Mouse (Mus musculus) heart, postnatal 10 days (tissue): ENCODE data around the gene H1f0. TPM values are rescaled to one million over a fixed set of nuclear protein-coding genes. Genes with fewer than 3 reads are reported as not detected.

Experiments used
- DNase-seq, 2 experiments: peaks; one replicate each; pipeline ENCODE4 v3.0.0; 2021
- intact Hi-C: fragments of 180-260 bp; cut with DNase I; formaldehyde crosslinking; loops from one replicate; pipeline ENCODE4 v1.15.1; 2025
- microRNA-seq, 2 experiments: library from miRNA; unstranded; fragments of <30 nt; microRNA quantifications; one replicate each; pipeline ENCODE4 v1.2.0; 2022
- total RNA-seq, 2 experiments: library from RNA; stranded (reverse); gene quantifications; 2 replicates each; pipeline ENCODE4 v1.2.3; 2021

The H1f0 gene
- total RNA-seq, 2 experiments from 2014 or later, result 208 to 227 TPM

DNA sequence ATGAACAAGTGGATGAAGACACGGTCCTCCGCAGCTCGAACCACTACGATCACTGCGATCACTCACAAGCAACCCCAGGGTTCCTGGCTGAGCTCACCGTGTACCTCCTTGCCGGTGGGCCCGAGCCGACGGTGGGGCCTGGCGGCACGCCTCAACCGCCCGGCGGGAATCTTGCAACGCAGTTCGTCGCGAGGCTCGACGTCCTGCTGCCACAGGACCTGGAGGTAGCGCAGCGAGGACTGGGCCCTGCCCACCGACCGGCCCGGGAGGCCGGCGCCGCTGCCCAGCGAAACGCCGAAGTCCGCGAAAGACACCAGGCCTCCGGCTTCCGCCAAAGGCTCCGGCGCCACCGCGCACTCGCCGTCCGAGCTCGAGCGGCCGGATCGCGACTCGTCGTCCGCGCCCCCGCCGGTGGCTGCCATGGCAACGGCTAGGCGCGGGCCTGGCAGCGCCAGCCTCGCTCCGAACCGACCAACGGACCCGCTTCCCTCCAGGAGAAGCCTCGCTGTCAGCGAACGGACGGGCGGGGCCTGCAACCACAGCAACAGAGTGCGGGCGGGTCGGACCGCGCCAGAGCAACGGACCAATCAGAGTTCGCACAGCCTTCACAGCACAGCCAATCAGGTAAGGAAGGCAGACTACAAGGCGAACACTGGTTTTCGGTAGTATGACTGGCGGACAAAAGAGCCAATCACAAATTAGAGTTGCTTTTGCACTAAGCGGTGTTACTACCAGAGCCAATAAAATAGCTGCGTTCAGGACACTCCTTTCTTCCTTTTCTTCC, 34.3 kb downstream of the H1f0 start, which contains the start of gene Ankrd54:
Gene Ankrd54, minus strand, starts transcription at position 518 of the 784 bp plus-strand sequence.
- DNase-seq, result peak; percentile 99
- intact Hi-C loops, result no loop called here

DNA sequence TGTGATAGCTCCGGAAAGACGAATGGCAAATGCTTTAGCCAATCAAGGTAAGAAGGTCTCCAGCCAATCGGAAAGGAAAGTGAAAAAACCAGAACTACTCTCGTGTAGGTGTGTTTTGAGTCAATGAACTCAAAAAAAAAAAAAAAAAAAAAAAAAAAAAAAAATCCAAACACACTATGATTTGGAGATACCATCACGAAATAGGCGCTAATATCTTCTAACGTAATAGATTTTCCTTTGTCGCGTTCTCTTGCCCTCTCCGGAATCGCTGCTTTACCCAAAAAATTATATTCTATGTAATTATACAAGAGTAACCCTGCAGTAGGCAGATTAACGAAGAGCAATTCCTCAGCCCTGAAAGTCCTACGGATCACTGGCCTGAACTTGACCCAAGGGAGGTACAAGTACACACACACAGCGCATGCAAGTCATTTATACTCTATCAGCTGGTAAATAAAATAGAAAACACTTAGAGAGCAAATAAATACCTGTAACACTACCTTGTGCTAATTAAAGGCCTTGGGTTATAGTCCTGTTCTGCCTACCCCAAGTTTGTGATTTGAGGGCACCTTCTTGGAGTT, 35.0 kb downstream of the H1f0 start:
- DNase-seq, result no peak
- intact Hi-C loops, result no loop called here

DNA sequence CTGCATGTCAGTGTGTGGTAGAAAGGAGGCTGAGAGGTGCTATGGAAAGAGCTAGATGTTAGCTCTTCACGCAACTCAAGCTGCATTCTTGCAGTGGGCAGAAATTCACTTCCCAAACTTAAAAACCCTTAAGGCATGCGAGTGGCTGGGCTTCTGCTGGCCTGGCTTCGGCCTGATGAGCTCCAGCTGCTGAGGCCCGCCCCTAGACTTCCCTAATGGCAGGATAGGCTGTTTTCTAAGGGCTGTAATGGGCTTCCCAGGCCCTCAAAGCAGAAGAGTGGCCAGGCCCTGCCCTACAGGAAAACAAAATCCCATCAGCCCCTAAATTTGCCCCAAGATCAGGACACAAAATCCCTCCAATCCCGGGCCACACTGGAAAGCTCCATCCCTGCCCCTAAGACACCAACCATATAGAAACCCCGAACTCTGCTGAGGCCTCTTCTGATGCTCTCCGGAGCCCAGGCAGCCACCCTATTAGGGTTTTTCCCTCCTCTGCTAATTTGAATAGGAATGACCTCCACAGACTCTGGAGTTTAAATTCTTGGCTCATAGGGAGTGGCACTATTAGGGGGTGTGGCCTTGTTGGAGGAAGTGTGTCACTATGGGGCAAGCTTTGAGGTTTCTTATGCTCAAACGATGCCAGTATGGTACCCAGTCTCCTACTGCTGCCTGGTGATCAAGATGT, 37.0 kb downstream of the H1f0 start:
- intact Hi-C loops, result no loop called here
- DNase-seq, result peak; percentile 42 to 53

DNA sequence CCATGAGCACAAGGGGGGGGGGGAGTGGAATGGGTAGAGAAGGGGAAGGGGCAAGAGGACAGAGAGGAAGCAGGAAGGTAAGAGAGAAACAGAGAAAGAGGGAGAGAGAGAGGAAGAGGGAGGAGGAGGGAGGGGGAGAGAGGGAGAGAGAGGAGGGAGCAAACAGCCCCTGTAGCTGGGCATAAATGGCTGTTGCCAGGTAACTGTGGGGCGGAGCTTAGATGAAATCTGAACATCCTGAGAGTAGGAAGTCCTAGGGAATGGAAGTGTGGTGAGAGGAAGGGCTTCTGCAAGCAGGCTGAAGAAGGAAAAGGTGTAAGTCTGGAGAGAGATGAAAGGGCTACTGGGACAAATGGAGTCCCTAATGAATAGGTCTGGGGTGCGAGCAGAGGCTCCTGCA, 38.0 kb downstream of the H1f0 start:
- intact Hi-C loops, result no loop called here
- DNase-seq, result no peak

DNA sequence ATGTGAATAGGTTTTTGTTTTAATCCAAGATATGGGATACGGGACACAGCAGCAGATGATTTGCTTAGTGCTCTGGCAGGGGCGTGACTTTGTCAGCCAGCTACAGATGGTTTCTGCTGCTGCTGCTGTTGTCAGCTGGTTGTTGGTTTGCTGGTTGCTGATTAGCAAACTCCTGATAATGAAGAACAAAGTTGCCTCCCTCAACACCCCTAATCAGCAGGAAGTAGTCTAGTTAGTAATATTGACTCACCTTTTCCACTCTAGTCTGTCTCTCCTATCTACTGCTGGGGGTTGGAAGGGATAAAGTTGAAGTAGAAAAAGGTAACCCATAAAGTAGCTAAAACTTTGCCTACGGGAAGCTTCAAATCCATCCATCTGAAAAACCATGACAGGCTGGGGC, 39.4 kb downstream of the H1f0 start:
- intact Hi-C loops, result no loop called here
- no peak for DNase-seq

DNA sequence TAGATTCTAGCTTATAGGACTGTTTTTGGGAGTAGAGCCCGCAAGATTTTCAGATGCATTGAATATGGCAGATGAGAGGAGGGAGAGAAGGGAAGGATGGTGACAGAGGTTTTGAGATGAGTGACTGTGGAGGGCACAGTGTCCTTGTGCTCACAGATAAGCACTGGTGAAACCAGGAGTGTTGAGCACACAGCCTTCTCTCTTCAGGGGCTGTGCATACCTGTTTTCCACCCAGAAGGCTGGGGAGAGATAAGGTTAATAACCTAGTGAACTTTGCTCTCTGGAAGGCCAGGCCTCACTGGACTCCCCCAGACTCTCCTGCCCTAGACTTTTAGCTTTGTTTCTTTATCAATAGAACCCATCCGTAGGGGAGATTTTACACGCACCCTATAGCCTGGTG, 40.2 kb downstream of the H1f0 start:
- intact Hi-C loops, result no loop called here
- DNase-seq, result no peak

DNA sequence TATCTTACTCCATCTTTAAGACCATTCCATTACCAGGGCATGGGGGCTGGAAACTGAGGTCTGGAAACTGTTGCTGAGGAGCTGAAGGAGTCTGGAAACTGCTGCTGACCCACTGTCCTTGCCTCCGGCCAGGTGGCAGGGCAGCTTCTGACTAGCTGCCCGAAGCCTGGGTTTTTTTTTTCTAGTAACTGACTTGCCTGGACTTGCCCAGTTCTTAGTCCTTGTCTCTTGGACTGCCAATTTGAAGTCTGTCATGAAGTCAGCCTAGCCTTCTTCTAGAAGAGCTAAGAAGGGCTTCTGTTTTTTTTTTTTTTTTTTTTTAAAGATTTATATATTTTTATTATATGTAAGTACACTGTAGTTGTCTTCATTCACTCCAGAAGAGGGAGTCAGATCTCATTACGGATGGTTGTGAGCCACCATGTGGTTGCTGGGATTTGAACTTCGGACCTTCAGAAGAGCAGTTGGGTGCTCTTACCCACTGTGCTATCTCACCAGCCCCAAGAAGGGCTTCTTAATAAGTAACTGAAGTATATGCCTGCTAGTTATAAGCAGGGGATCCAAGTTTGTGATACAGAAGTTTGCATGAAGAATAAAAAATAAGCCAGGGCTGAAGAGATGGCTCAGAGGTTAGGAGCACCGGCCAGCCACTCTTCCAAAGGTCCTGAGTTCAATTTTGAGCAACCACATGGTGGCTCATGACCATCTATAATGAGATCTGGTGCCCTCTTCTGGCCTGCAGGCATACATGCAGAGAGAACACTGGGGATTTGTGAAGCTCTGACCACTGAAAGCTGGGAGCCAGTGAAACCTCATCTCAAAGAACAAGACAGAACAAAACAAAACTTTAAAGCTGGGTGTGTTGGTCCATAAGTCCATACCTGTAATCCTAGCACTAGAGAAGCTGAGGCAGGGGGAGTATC, 43.1 kb downstream of the H1f0 start:
- DNase-seq, result peak; percentile 52 to 65
- intact Hi-C loops, result loop anchor here (1.0 to 5.0 kb wide), 2 partner anchors 33 to 159 kb away; partner anchors contain the start of gene Pdxp

DNA sequence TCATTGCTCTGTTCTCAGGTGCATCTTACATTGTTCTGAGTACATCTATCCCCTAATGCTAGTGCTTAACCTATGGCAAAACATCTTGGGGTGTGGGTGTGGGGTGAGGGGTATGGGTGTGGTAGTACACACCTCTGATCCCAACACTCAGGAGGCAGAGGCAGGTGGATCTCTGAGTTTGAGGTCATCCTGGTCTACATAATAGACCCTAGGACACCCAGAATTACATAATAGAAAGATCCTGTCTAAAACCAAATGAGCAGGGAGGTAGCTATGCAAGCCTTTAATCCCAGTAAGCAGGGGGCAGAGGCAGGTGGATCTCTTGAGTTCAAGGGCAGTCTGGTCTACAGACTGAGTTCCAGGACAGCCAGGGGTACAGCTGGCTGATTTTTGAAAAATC, 45.5 kb downstream of the H1f0 start:
- no peak for DNase-seq
- intact Hi-C loops, result loop anchor here (5.0 kb wide), 1 partner anchor 161 kb away; the partner anchor contains the start of gene Pdxp

DNA sequence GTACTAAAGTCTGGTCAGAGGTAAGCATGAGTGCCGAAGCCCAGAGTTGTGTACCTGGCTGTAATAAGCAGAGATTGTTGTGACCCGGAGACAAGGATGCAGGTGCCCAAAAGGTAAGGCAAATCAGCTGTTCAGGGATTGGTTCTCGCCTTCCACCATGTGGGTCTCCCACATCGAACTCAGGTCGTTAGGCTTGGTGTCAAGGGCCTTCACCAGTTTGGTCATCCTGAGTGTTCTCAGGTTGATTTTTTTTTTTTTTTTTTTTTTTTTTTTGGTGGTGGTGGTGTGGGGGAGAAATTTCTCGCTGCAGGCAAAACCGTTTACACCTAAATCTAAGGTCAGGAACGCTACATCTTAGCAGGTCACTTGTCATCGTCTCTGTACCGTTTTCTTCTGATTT, 46.2 kb downstream of the H1f0 start:
- intact Hi-C loops, result loop anchor here (5.0 kb wide), 1 partner anchor 162 kb away; the partner anchor contains the start of gene Pdxp
- no peak for DNase-seq

DNA sequence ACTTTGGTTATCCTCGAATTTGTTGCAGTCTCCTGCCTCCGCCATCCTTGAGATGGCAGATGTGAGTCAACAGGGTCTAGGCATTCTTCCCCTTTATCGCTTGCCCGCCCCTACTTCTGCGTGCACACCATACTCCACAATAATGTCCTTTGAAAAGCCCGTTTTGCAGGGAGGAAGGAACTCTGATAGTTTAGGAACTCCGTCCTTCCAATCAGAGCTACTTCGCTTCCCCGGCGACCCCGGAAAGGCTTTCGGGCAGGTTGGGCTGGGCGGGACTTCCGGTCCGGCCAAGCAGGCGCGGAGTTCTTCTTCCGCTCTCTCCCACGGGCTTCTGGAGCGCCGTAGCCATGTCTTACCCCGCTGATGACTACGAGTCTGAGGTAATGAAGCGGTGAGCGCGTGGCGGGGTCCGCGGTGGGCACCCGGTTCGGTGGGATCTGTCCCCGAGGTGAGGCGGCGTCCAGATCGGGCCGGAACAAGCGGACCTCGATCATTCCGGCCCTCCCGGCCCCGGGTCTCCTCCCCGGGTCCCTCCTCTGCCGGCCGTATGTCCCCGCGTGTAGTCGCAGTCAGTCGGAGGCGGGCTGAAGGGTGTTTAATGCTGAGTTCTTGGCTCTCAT, 46.8 kb downstream of the H1f0 start, which contains the start of gene Eif3l:
Gene Eif3l, plus strand, starts transcription at position 267 of the 620 bp plus-strand sequence.
- DNase-seq, result peak; percentile 92 to 94
- intact Hi-C loops, result loop anchor here (5.0 kb wide), 1 partner anchor 163 kb away; the partner anchor contains the start of gene Pdxp

DNA sequence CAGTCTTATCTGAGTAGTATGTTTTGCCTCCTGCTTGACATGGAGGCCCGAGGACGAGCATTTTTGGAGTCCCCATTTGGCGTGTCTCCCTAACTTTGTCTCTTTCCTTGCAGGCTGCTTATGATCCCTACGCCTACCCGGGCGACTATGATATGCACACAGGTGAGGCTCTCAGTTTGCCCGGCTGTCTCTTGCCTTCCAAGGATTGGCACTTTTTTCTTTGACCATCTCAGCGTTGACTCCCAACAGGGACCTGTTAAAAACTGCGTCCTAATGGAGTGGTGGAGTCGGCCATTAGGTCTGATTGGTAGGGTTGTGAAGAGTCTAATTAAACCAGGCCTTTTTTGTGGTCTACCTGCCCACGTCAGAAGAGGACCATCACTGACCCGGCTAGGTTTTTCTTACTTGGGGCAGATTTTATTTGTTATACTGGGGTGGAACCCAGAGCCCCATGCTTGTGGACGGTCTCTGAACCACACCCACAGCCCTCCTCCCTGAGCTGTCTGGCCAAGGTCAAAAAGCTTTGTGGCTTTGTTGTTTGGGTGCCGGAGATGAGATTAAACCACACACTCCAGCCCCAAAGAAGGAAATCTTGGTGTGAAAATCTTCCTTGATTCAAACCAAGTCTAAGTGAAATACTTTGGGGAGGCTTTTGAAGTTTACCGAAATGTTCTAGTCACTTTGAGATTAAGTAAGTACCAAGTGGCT, 47.6 kb downstream of the H1f0 start:
- intact Hi-C loops, result no loop called here
- DNase-seq, result no peak

DNA sequence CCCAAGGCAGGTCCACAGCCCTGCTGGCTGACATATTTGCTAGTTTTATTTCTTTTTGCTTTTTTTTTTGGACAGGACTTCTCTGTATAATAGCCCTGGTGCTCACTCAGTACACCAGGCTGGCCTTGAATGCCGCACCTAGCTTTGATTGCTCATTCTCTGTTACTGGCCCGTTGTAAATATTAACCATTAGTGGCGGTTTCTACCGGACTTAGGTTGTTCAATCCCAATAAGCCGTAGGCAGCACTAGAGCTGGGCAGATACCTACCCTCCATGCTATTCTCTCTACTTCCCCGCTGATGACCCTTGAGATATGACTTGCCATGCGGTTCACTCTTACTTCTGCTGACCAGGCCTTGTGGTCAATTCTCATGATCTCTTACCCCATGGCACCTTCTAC, 51.3 kb downstream of the H1f0 start:
- intact Hi-C loops, result no loop called here
- DNase-seq, result no peak

Small RNA genes lying within 50 kb of the gene (microRNA-seq; reads per million reads assigned to microRNA genes)
- 0.95 to 2.1 reads per million in 2 experiments for gene Mir6956

Other genes with a start within 250 kb of the H1f0 start
- gene Card10, start 225.4 kb upstream of the H1f0 start, total RNA-seq, result 10 to 100 TPM; 18.8 to 20.4 TPM
- gene Cdc42ep1, start 185.8 kb upstream of the H1f0 start, total RNA-seq, result 10 to 100 TPM; 63.9 to 68.5 TPM
- gene Lgals2, start 172.9 kb upstream of the H1f0 start, total RNA-seq, result under 1 TPM in 1 of 2 experiments, not detected in 1; 0.64 TPM
- gene Gga1, start 151.3 kb upstream of the H1f0 start, total RNA-seq, result 10 to 100 TPM; 40.4 to 45.2 TPM
- not detected for gene Gm49510, start 128.8 kb upstream of the H1f0 start, total RNA-seq
- gene Sh3bp1, start 128.7 kb upstream of the H1f0 start, total RNA-seq, result 1 to 10 TPM; 6.3 to 8.2 TPM
- 1 to 10 TPM; 2.8 to 3.2 TPM for gene Pdxp, start 114.5 kb upstream of the H1f0 start, total RNA-seq
- gene Lgals1, start 101.7 kb upstream of the H1f0 start, total RNA-seq, result 100 to 1,000 TPM; 372 to 385 TPM
- gene Nol12, start 93.5 kb upstream of the H1f0 start, total RNA-seq, result 10 to 100 TPM; 17.8 to 18.9 TPM
- 10 to 100 TPM; 49.2 to 58.0 TPM for gene Triobp, start 80.7 kb upstream of the H1f0 start, total RNA-seq
- gene Galr3, start 13.4 kb downstream of the H1f0 start, total RNA-seq, result not detected
- gene Ankrd54, start 34.4 kb downstream of the H1f0 start, total RNA-seq, result 10 to 100 TPM in 1 of 2 experiments, 1 to 10 TPM in 1; 9.1 to 10.7 TPM
- gene Eif3l, start 46.7 kb downstream of the H1f0 start, total RNA-seq, result 10 to 100 TPM; 94.5 to 95.7 TPM
- 10 to 100 TPM; 80.2 to 82.8 TPM for gene Micall1, start 80.4 kb downstream of the H1f0 start, total RNA-seq
- gene Polr2f, start 112.6 kb downstream of the H1f0 start, total RNA-seq, result 100 to 1,000 TPM; 118 to 130 TPM
- gene 1700088E04Rik, start 112.8 kb downstream of the H1f0 start, total RNA-seq, result 1 to 10 TPM; 1.8 to 2.3 TPM
- gene Sox10, start 136.8 kb downstream of the H1f0 start, total RNA-seq, result 1 to 10 TPM; 1.6 to 2.4 TPM
- 10 to 100 TPM; 25.1 to 25.8 TPM for gene Pick1, start 200.7 kb downstream of the H1f0 start, total RNA-seq
- gene Gm49486, start 200.9 kb downstream of the H1f0 start, total RNA-seq, result 1 to 10 TPM; 1.0 to 1.1 TPM
- gene Slc16a8, start 226.3 kb downstream of the H1f0 start, total RNA-seq, result under 1 TPM; 0.15 to 0.24 TPM